Mouse (Mus musculus) induced T-regulatory cell, adult 2 months (primary cell): ENCODE results near the gene Sema6c.

Experiments used
- DNase-seq: peaks from one replicate; pipeline ENCODE4 v3.0.0-alpha.2; 2012; ENCODE audit warnings: low read depth

Gene Sema6c

DNA sequence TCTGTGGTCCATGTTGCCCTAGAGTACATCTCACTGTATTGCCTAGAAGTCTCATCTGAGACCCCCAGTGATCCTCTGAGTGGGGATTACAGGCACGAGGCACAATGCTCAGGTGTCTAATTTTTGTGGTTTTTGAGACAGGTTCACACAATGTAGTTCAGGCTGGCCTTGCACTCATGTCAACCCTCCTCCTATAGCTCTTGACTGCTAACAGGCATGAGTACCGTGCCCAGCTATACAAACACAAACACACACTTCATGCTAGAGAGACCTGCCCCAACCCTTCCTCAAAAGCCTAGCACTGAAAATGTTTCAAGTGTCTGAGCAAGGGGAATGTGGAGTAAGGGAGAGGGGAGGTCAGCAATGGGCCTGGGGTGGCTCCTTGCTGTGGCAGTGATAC, 25.8 kb downstream of the Sema6c start:
- DNase-seq = no peak

- DNase-seq = no peak
Observed at GRCm38 (mm10) chr3:95186888-95187287, 26.6 kb downstream of the Sema6c start.

DNA sequence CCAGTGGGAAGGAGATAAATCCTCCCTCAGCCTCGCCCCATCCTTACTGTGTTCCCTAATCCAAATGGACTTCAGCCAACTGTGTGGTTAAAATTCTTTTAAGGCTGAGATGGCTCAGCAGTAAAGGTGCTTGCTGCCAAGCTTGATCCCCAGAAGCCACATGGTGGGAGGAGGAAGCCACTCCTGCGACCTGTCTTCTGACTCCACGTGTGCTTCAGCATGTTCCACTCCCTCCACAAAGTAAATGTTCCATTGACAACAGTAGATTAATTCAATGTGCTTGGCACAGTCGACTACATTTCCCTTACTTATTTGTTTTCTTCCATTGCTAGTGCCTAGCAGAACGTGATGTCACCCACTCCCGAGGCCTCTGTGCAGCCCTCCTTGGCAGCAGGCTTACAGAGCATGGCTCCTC, 34.5 kb downstream of the Sema6c start:
- no peak for DNase-seq

DNA sequence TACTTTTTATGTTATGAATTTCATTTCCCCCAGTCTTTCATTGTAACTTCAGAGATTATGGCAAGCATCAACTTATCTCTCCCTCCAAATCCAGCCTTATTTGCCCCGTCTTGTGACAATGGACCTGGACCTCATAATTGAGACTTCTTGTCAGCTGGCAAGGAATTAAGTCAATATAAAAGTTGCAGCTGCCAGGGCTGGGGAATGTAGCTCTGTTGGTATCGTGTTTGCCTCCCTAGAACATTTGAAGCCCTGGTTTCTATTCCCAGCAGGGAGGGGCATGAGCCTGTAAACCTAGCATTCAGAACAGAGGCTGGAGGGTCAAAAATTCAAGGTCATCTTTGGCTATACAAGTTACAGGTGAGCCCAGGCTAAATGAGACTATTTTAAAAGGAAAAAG, 35.5 kb downstream of the Sema6c start:
- no peak for DNase-seq

DNA sequence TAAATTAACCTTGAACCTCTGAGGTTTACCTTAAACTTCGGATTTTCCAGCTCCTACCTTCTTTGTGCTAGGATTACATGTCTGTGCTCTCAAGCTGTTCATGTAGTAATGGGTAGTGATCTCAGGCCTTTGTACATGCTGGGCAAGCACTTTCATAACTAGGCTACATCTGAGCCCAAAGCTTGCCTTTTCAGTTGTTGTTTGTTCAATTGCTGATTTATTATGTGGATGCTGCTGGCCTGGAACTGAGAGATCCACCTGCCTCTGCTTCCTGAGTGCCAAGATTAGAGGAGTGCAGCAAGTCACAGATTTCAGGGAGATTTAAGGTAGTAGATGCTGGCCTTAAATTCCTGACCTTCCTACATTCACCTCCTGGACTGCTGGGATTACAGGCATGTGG, 38.8 kb downstream of the Sema6c start:
- no peak for DNase-seq

DNA sequence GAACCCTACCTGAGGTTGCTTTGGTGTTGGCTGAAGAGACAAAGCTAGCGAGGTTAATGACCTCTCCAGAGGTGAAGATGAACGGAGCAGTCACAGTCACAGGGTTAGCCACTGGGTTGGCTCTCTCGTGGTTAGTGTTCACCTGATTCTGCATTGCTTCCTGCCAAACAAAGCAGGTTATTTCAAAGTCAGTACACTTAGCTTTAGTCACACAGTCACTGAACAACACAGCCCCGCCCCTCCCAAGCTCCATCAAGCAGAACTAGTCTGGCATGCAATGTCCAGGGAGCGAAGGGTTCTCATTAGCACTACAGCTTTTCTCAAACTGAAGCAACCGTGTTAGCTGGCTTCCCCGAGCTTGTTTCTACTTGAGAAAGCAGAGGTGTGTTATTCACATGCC, 39.9 kb downstream of the Sema6c start:
- DNase-seq = no peak

DNA sequence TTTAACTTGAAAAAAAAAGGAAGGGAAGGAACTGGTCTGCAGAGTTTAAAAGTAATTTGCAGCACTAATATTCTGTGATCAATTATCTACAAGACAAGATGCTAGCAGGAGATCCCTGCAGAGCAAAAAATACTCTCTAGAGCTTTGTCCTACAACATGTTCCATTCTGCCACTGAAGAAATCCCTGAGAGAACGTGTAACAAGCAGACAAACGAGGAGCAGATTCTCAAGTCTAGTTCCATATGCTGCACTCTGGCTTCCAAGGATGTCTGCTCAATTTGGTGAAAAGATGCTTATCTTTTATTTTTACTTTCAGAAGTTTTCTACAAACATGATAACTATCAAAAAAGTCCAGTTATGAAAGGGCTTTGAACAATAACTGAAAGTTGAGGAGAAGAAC, 40.3 kb downstream of the Sema6c start:
- no peak for DNase-seq

GRCm38 (mm10) chr3:95203880-95204279, 43.6 kb downstream of the Sema6c start:
- DNase-seq = no peak

GRCm38 (mm10) chr3:95208286-95208685, 48.0 kb downstream of the Sema6c start:
- DNase-seq = no peak

DNA sequence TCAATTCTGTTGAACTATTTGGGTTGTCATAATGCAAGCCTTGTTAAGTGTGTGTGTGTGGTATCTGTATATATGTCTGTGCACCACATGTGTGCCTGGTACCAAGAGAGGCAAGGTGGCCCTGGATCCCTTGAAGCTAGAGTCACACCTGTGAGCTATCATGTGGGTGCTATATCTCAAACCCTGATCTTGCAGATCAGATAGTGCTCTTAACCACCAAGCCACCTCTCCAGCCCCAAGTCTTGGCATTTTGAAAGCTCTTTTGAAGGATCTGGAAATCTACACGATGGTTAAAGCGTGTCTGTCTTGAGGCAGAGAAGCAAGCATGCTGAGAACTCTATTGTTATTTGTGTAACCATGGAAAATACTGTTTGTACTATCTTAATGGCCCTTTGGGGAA, 50.3 kb downstream of the Sema6c start:
- DNase-seq = peak; percentile 62

DNA sequence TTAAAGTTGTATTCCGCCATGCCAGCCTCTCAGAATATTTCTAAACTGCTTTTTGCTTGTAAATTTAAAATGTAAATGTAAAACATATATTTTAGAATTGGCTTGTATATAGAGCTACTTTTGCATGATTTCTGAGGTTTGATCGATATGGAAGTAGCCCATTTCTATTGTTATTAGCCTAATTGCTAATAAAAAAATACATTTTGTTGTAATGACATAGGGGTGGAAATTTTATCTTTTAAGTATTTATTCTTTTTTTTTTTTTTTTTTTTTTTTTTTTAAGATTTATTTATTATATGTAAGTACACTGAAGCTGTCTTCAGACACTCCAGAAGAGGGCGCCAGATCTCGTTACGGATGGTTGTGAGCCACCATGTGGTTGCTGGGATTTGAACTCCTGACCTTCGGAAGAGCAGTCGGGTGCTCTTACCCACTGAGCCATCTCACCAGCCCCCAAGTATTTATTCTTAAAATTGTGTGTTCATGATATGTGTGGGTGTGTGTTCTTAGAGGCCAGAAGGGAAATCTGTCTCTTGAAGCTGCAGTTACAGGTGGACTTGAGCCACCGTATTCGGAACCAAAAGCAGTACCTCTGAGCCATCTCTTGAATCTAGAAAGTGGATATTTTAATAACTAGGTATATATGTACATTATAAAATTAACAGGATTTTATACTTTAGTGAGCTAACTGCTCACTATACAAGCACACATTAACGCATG, 52.8 kb downstream of the Sema6c start:
- peak; percentile 46 for DNase-seq

- DNase-seq = peak; percentile 10
Observed at GRCm38 (mm10) chr3:95213609-95213975, 53.3 kb downstream of the Sema6c start.

DNA sequence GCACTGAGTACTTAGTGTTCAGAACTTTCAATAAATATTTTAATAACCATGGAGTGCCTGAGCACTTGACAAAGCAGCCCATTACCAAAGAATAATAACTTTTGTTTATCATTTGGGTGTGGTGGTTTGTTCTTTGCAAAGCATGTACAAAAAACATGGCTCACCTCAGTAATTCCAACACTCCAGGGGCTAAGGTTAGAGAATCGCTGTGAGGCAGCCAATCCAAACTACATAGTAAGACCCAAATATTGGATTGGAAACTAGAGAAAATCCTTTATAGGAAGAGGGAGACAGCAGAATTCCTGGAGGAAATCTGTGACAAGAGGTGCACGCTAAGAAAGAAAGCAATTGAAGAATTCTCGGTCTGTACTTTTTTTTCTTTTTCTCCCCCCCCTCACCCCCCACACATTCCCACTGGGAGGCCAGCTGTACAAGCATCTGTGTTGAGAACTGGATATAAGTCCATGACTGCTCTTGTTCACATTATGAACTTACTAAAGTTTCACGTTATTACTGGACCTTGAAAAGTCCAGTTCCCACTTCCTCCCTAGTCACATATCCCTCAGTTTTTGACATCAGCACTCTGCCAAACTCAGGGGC, 56.5 kb downstream of the Sema6c start:
- DNase-seq = no peak

DNA sequence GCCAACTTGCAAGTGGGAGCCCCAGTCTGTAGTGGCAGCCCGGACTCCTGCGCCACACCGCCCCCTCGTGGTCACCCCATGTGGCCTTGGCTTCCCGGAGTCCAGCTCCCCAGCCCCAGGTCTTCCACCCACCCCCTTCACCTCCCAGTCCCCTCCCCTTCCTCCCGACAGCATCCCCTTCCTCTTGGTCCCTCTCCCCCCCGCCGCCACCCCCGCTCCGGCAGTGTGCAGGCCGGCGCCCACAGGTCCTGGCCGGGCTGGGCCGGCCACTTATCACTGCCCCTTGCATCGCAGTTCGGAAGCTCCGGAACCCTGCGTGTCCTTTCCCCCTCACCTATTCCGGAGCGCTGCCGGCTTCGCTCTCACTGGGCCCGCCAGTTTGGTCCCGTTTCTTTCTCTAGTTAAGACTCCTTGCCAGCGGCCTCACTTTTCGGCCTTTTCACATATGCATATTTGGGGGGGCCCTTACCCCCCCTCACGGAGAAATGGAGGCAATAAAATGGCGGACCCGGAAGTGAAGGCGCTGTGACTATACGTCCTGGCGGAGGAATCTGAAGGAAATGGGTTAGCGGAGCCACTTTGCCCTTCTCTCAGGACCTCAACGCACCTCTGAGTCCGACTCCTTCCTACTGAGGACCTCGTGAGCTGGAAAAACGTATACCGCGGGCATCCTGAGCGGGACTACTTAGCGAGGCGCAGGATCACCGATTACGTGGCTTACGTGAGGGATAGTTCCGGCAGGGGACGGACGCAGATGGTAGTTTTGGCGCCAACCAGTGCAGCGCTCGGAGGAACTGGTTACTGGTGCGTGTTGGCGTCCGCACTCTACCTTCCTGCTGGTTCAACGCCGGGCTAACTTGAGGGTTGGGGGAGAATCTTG, 57.2 kb downstream of the Sema6c start, which contains the start of gene Gabpb2:
TSS of gene Gabpb2 (minus strand) at position 662 of the 880 bp plus-strand sequence.
- peak; percentile 96 for DNase-seq

GRCm38 (mm10) chr3:95218466-95219137, 58.3 kb downstream of the Sema6c start:
- DNase-seq = peak; percentile 58

DNA sequence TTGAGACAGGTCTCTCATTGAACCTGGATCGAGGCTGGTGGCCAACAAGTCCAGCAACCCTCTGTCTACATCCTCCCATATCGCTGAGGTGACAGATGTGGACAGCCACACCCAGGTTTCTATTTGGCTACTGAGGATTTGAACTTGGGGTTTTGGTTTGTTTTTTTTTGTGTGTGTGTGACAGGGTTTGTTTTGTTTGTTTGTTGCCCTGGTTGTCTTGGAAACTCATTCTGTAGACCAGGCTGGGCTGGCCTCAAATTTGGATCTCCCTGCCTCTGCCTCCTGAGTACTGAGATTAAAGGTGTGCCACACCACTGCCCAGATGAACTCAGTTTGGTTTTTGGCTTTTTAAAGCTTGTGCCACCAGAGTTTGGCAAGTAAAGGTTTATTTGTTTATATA, 62.8 kb downstream of the Sema6c start:
- DNase-seq = peak; percentile 85
